Mouse (Mus musculus): Measurements from ENCODE around the gene Lect2. TPM values are rescaled to one million over a fixed set of nuclear protein-coding genes. Genes with fewer than 3 reads are reported as not detected.
A peak's percentile ranks its signal among the peaks of the same experiment; 100 is the strongest.

The Lect2 gene
- not detected in 2 replicates for polyA plus RNA-seq (2016; fragmentation: Nextera tagmentation; extraction: Ambion mirVana)

DNA sequence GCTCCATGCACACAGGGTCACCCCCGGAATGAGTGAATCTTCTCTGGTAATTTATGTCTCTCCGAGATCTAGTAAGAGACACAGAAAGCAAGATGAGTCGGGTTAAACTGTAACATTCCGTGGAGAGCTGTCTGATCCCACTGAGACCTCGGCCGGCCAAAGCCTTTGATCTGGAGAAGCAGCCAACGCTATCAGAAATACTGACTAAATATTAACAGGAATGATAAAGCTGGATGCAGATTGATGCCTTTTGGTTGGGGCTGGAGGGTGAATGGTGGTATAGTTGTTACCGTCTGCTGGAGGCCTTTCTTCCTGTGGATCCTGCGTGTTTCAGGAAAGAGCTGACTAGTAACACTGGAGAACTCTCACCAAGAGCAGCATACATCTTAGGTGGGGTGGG is at the start of gene Lect2:
Gene Lect2 (minus strand): TSS at position 102 of the 400 bp plus-strand sequence.
- Histone ChIP-seq H3K4me3 (no peak within 1 kb of the TSS), H3K36me3 (no peaks in the 10 kb centered on the region), H3K4me1 (peaks cover 9% of the 10 kb centered on the region), H3K9me3 (replicated peaks) (no peaks in the 10 kb centered on the region), H3K27ac (replicated peaks) (no peak within 1 kb of the TSS), H3K27me3 (ENCODE audit: low read depth, poor library complexity, severe bottlenecking) (no peaks in the 10 kb centered on the region)
- no peak for DNase-seq (ENCODE audit: low spot score)
- WGBS = 87% methylated on average over 9 of the region's 9 CpGs

- Histone ChIP-seq H3K9me3 (replicated peaks) (no peaks in the 10 kb centered on the region), H3K4me1 (peaks cover 39% of the 10 kb centered on the region), H3K27me3 (ENCODE audit: low read depth, poor library complexity, severe bottlenecking) (no peaks in the 10 kb centered on the region; the same call in 1 of the 2 replicates), H3K4me3 (no peak overlapping the region), H3K36me3 (no peaks in the 10 kb centered on the region), H3K27ac (replicated peaks) (peak overlapping the region; percentile 25)
- no peak for DNase-seq (ENCODE audit: low spot score)
- 79% methylated on average over 4 of the region's 4 CpGs for WGBS
Observed at GRCm38 (mm10) chr13:56597296-56597695, 49.0 kb upstream of the Lect2 start.

- Histone ChIP-seq H3K9me3 (replicated peaks) (no peaks in the 10 kb centered on the region), H3K4me3 (no peak overlapping the region), H3K4me1 (peaks cover 30% of the 10 kb centered on the region), H3K27ac (replicated peaks) (0 out of 2 replicates have a peak overlapping the region, but pooled peaks have one; percentile 19), H3K27me3 (ENCODE audit: low read depth, poor library complexity, severe bottlenecking) (peaks cover 16% of the 10 kb centered on the region), H3K36me3 (no peaks in the 10 kb centered on the region)
- no peak for DNase-seq (ENCODE audit: low spot score)
- WGBS = 72% methylated on average over 8 of the region's 8 CpGs
Observed at GRCm38 (mm10) chr13:56595246-56595645, 46.9 kb upstream of the Lect2 start.

- no peaks in the 10 kb centered on the region for H3K9me3 ChIP-seq (replicated peaks)
- DNase-seq (ENCODE audit: low spot score) = no peak
- 0 out of 2 replicates have a peak overlapping the region, but pooled peaks have one; percentile 13 for H3K27ac ChIP-seq (replicated peaks)
- H3K36me3 ChIP-seq = no peaks in the 10 kb centered on the region
- 84% methylated on average over 7 of the region's 7 CpGs for WGBS
- no peak overlapping the region for H3K4me3 ChIP-seq
- H3K27me3 ChIP-seq (ENCODE audit: low read depth, poor library complexity, severe bottlenecking) = peaks cover 16% of the 10 kb centered on the region
- H3K4me1 ChIP-seq = peaks cover 40% of the 10 kb centered on the region
Observed at GRCm38 (mm10) chr13:56593961-56594391, 45.7 kb upstream of the Lect2 start.

DNA sequence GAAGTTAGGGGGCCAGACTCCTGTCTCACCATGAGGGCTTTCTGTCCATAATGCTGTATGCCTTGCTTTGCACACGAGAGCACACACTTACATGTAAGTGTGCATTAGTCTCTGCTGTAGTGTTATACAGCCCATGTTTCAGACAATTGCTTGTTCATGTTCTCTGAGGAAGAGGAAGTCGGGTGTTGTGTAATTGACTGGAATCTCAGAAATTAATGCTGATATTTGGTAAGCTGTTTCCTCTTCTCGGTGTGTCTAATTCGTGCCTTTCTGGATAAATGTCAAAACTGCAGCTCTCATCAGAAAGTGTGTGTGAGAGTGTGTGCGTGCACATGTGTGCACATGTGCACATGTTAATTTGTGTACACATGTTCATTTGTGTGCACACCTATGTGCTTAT is 44.9 kb upstream of the Lect2 start:
- peaks cover 16% of the 10 kb centered on the region for H3K27me3 ChIP-seq (ENCODE audit: low read depth, poor library complexity, severe bottlenecking)
- H3K27ac ChIP-seq (replicated peaks) = no peak overlapping the region
- H3K9me3 ChIP-seq (replicated peaks) = no peaks in the 10 kb centered on the region
- DNase-seq (ENCODE audit: low spot score) = no peak
- 92% methylated on average over 5 of the region's 5 CpGs for WGBS
- H3K4me3 ChIP-seq = no peak overlapping the region
- H3K4me1 ChIP-seq = peaks cover 46% of the 10 kb centered on the region
- H3K36me3 ChIP-seq = no peaks in the 10 kb centered on the region

DNA sequence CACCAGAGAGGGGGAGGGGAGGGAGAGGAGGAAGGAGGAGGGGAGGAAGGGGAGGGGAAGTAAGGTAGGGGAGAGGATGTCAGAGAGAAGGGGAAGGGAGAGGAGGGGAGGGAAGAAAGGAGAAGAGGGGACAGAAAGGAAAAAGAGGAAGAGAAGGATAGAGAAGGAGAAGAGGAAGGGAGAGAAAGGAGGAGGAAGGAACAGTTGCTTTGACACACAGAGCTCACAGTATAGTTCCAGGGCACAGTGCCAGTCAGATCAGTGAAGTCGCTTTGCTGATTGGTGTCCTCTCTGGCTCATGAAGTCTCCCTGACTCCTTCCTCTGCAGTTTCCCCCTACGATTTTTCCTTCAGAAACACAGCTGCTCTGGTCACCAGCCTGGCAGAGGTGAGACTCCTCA is 43.6 kb upstream of the Lect2 start:
- WGBS = 83% methylated on average over 2 of the region's 2 CpGs
- Histone ChIP-seq H3K36me3 (no peaks in the 10 kb centered on the region), H3K27ac (replicated peaks) (no peak overlapping the region), H3K27me3 (ENCODE audit: low read depth, poor library complexity, severe bottlenecking) (peaks cover 16% of the 10 kb centered on the region), H3K4me3 (no peak overlapping the region), H3K4me1 (peaks cover 33% of the 10 kb centered on the region), H3K9me3 (replicated peaks) (no peaks in the 10 kb centered on the region)
- no peak for DNase-seq (ENCODE audit: low spot score)

- peaks cover 32% of the 10 kb centered on the region for H3K4me1 ChIP-seq
- WGBS = 95% methylated on average over 8 of the region's 8 CpGs
- no peak for DNase-seq (ENCODE audit: low spot score)
- no peak overlapping the region; the same call in 1 of the 2 replicates for H3K27ac ChIP-seq (replicated peaks)
- no peak overlapping the region for H3K4me3 ChIP-seq
- H3K9me3 ChIP-seq (replicated peaks) = no peaks in the 10 kb centered on the region
- H3K36me3 ChIP-seq = no peaks in the 10 kb centered on the region
- H3K27me3 ChIP-seq (ENCODE audit: low read depth, poor library complexity, severe bottlenecking) = peaks cover 16% of the 10 kb centered on the region
Observed at GRCm38 (mm10) chr13:56591191-56591590, 42.9 kb upstream of the Lect2 start.

- H3K4me1 ChIP-seq = peaks cover 30% of the 10 kb centered on the region
- no peak overlapping the region for H3K27ac ChIP-seq (replicated peaks)
- 80% methylated on average over 5 of the region's 5 CpGs for WGBS
Observed at GRCm38 (mm10) chr13:56590202-56590601, 41.9 kb upstream of the Lect2 start.

GRCm38 (mm10) chr13:56588454-56589117 is 40.3 kb upstream of the Lect2 start:
- no peaks in the 10 kb centered on the region for H3K36me3 ChIP-seq
- no peaks in the 10 kb centered on the region for H3K9me3 ChIP-seq (replicated peaks)
- H3K4me3 ChIP-seq = no peak overlapping the region
- DNase-seq (ENCODE audit: low spot score) = no peak
- peaks cover 16% of the 10 kb centered on the region for H3K27me3 ChIP-seq (ENCODE audit: low read depth, poor library complexity, severe bottlenecking)
- WGBS = 87% methylated on average over 14 of the region's 14 CpGs
- H3K27ac ChIP-seq (replicated peaks) = 0 out of 2 replicates have a peak overlapping the region, but pooled peaks have one; percentile 13
- peaks cover 40% of the 10 kb centered on the region for H3K4me1 ChIP-seq

More at GRCm38 (mm10) chr13:56590202-56590601, 41.9 kb upstream of the Lect2 start:
- Histone ChIP-seq H3K9me3 (replicated peaks) (no peaks in the 10 kb centered on the region), H3K36me3 (no peaks in the 10 kb centered on the region), H3K27me3 (ENCODE audit: low read depth, poor library complexity, severe bottlenecking) (peaks cover 16% of the 10 kb centered on the region), H3K4me3 (no peak overlapping the region)
- DNase-seq (ENCODE audit: low spot score) = no peak

DNA sequence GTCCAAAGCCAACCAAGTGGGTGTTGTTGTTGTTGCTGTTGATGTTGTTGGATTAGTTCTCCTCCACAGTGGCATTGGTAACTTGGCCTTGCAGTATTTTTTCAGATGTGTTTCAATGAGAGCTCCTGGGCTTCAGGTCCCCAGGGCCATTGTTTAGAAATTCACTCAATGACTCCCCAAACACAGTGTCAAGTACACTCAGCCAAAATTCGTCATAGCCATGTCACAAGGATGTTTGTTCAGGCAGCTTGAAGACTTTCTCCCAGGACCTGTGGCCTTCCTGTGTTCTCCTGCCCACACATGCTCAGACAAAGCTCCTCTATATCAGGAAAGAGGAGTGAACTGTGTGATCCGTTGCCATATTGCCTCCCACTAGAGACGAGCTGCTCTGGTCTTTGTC is 37.7 kb upstream of the Lect2 start:
- WGBS = 83% methylated on average over 3 of the region's 3 CpGs
- DNase-seq (ENCODE audit: low spot score) = no peak
- Histone ChIP-seq H3K36me3 (no peaks in the 10 kb centered on the region), H3K4me1 (peaks cover 62% of the 10 kb centered on the region), H3K9me3 (replicated peaks) (no peaks in the 10 kb centered on the region), H3K27ac (replicated peaks) (no peak overlapping the region), H3K27me3 (ENCODE audit: low read depth, poor library complexity, severe bottlenecking) (peaks cover 4% of the 10 kb centered on the region; the same call in 1 of the 2 replicates), H3K4me3 (no peak overlapping the region)

DNA sequence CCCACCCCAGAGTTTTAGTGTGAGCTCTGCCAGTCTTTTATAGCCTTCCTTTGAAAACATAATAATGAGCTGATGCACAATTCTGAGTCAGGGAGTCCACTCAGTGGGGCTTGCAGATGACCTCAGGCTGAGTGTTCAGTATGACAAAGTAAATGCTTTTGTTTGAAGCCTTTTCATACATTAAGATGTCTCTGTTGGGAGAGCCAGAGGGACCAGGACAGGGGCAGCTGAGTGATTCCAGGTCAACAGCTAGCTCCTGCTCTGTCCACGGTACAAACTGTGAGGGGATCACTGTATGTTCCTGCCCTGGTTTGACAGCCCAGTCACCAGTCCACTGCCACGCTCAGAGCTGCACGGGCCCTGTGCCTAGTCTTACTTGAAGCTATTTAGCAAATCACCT is 34.4 kb upstream of the Lect2 start:
- H3K4me1 ChIP-seq = peaks cover 52% of the 10 kb centered on the region
- no peaks in the 10 kb centered on the region for H3K9me3 ChIP-seq (replicated peaks)
- DNase-seq (ENCODE audit: low spot score) = peak; percentile 47
- peak overlapping the region; percentile 96 for H3K27ac ChIP-seq (replicated peaks)
- no peaks in the 10 kb centered on the region for H3K27me3 ChIP-seq (ENCODE audit: low read depth, poor library complexity, severe bottlenecking)
- 24% methylated on average over 3 of the region's 3 CpGs for WGBS
- peak overlapping the region; percentile 43 for H3K4me3 ChIP-seq
- H3K36me3 ChIP-seq = no peaks in the 10 kb centered on the region

- H3K4me1 ChIP-seq = peaks cover 52% of the 10 kb centered on the region
- H3K4me3 ChIP-seq = peak overlapping the region; percentile 43
- H3K9me3 ChIP-seq (replicated peaks) = no peaks in the 10 kb centered on the region
- H3K27ac ChIP-seq (replicated peaks) = peak overlapping the region; percentile 96
- H3K27me3 ChIP-seq (ENCODE audit: low read depth, poor library complexity, severe bottlenecking) = no peaks in the 10 kb centered on the region
- no peaks in the 10 kb centered on the region for H3K36me3 ChIP-seq
- under 1% methylated on average over 6 of the region's 6 CpGs for WGBS
- peak; percentile 91 for DNase-seq (ENCODE audit: low spot score)
Observed at GRCm38 (mm10) chr13:56581961-56582434, 33.7 kb upstream of the Lect2 start.

GRCm38 (mm10) chr13:56581512-56581911 is 33.2 kb upstream of the Lect2 start:
- no peaks in the 10 kb centered on the region for H3K36me3 ChIP-seq
- WGBS = 3% methylated on average over 3 of the region's 3 CpGs
- DNase-seq (ENCODE audit: low spot score) = no peak
- H3K9me3 ChIP-seq (replicated peaks) = no peaks in the 10 kb centered on the region
- H3K4me1 ChIP-seq = peaks cover 52% of the 10 kb centered on the region
- peak overlapping the region; percentile 96 for H3K27ac ChIP-seq (replicated peaks)
- H3K27me3 ChIP-seq (ENCODE audit: low read depth, poor library complexity, severe bottlenecking) = no peaks in the 10 kb centered on the region
- H3K4me3 ChIP-seq = peak overlapping the region; percentile 43
